Mouse (Mus musculus): ENCODE measurements at regions not wholly inside any gene's neighbourhood (a gene's known extent, or its start where the extent isn't known, plus 50 kb on each side); places are given as distances from the start of the nearest gene placed in this dataset.

- TF ChIP-seq GATA1 (IDR thresholded peaks at IDR 0.05; ENCODE audit: low read length) = no peak
- no peak for TF ChIP-seq TAL1 (IDR thresholded peaks at IDR 0.05; ENCODE audit: low read length)
Measured at GRCm38 (mm10) chr10:96395017-96395416, 221.8 kb upstream of the Btg1 start.
